Mouse (Mus musculus) hindbrain, embryonic 16.5 days (tissue): Measurements from ENCODE around the gene Ccl17. TPM values are rescaled to one million over a fixed set of nuclear protein-coding genes. Genes with fewer than 3 reads are reported as not detected.
"Not testable (repeated sequence)": the region's sequence is repeated elsewhere in the genome, so short reads cannot be mapped to it uniquely, and the experiment has no call there.

ENCODE experiments used
- ATAC-seq: fragments of 200-750 bp; cut with Nextera tagmentation; 2 replicates; pipeline ENCODE4 v1.8.0; 2017; ENCODE audit warnings: moderate TSS enrichment, moderate library complexity
- H3K27ac ChIP-seq: fragments of 300-500 bp; sonication (generic); 2 replicates; pipeline ENCODE4 v1.5.1; 2014; ENCODE audit warnings: low read depth, mild to moderate bottlenecking, control low read depth, low read length, moderate library complexity
- H3K27me3 ChIP-seq: fragments of 300-500 bp; sonication (generic); replicated peaks from 2 replicates; pipeline ENCODE4 v1.6.1; 2014; ENCODE audit warnings: low read length; ENCODE audit not compliant: control insufficient read depth, insufficient read depth
- H3K36me3 ChIP-seq: fragments of 300-500 bp; sonication (generic); 2 replicates; pipeline ENCODE4 v1.6.1; 2014; ENCODE audit warnings: mild to moderate bottlenecking, low read length, moderate library complexity, mixed read lengths; ENCODE audit not compliant: control insufficient read depth, insufficient read depth
- H3K4me1 ChIP-seq: fragments of 300-500 bp; sonication (generic); 2 replicates; pipeline ENCODE4 v1.6.1; 2014; ENCODE audit warnings: low read depth, low read length; ENCODE audit not compliant: control insufficient read depth, insufficient read depth
- H3K4me2 ChIP-seq: fragments of 300-500 bp; sonication (generic); 2 replicates; pipeline ENCODE4 v1.6.1; 2014; ENCODE audit warnings: mild to moderate bottlenecking, low read length, control low read depth, moderate library complexity
- H3K4me3 ChIP-seq: fragments of 300-500 bp; sonication (generic); 2 replicates; pipeline ENCODE4 v1.5.1; 2014; ENCODE audit warnings: mild to moderate bottlenecking, low read length, control low read depth, moderate library complexity
- H3K9ac ChIP-seq: fragments of 300-500 bp; sonication (generic); 2 replicates; pipeline ENCODE4 v1.6.1; 2014; ENCODE audit warnings: low read depth, mild to moderate bottlenecking, control low read depth, low read length, moderate library complexity
- H3K9me3 ChIP-seq: fragments of 300-500 bp; sonication (generic); 2 replicates; pipeline ENCODE4 v1.6.1; 2014; ENCODE audit warnings: mild to moderate bottlenecking, low read length, moderate library complexity; ENCODE audit not compliant: control insufficient read depth
- WGBS: fragments of 180-500 bp; shearing (Covaris S2); extraction: QIAGEN DNeasy Blood & Tissue Kit; methylation state at CpG from one replicate; pipeline ENCODE4 v1.1.7; 2014; 5-methylcytosine and 5-hydroxymethylcytosine counted together
- polyA plus RNA-seq: library from polyadenylated mRNA; unstranded; fragments of >200 nt; fragmentation: Nextera tagmentation; extraction: Ambion mirVana; gene quantifications from 2 replicates; pipeline ENCODE4 v1.2.1, GENCODE M21; 2015

The Ccl17 gene
- polyA plus RNA-seq, 1 experiment from 2014 or later, result 0.79 TPM

DNA sequence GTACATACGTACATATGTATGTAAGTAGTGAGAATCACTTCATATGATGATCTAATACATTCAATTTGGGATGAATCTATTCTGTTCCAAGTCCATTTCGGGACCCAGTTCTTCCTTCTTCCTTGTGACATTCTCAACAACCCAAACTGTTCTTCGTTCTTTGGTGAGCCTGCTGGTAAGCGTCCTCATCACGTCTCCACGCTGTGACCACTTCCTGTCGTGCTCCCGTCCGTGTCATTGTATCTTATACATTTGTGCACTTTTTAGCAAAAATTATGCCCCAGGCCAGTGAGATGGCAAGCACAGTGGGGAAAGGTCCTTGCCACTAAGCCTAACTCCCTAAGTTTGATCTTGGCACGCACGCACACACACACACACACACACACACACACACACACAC lies 7.7 kb downstream of the Ccl17 start:
- ATAC-seq, result no peak
- Histone ChIP-seq H3K9ac (no peak overlapping the region), H3K36me3 (peaks cover 10% of the 10 kb centered on the region), H3K4me2 (no peak overlapping the region), H3K4me3 (no peak overlapping the region), H3K9me3 (no peaks in the 10 kb centered on the region), H3K4me1 (no peaks in the 10 kb centered on the region), H3K27me3 (no peaks in the 10 kb centered on the region), H3K27ac (no peak overlapping the region)
- 91% methylated on average over 11 of the region's 11 CpGs for WGBS

GRCm38 (mm10) chr8:94819671-94820179 lies 9.5 kb downstream of the Ccl17 start:
- Histone ChIP-seq H3K4me2 (no peak overlapping the region), H3K27ac (no peak overlapping the region), H3K4me1 (no peaks in the 10 kb centered on the region), H3K9ac (no peak overlapping the region), H3K27me3 (no peaks in the 10 kb centered on the region), H3K4me3 (no peak overlapping the region), H3K36me3 (peaks cover 21% of the 10 kb centered on the region), H3K9me3 (no peaks in the 10 kb centered on the region)
- WGBS, result 86% methylated on average over 6 of the region's 6 CpGs
- ATAC-seq, result no peak

- no peak for ATAC-seq
- Histone ChIP-seq H3K9me3 (no peaks in the 10 kb centered on the region), H3K4me1 (no peaks in the 10 kb centered on the region), H3K36me3 (peaks cover 27% of the 10 kb centered on the region), H3K4me2 (no peak overlapping the region), H3K9ac (no peak overlapping the region), H3K4me3 (no peak overlapping the region), H3K27me3 (no peaks in the 10 kb centered on the region), H3K27ac (no peak overlapping the region)
- WGBS, result 81% methylated on average over 7 of the region's 7 CpGs
Observed at GRCm38 (mm10) chr8:94820553-94820952, 10.3 kb downstream of the Ccl17 start.

DNA sequence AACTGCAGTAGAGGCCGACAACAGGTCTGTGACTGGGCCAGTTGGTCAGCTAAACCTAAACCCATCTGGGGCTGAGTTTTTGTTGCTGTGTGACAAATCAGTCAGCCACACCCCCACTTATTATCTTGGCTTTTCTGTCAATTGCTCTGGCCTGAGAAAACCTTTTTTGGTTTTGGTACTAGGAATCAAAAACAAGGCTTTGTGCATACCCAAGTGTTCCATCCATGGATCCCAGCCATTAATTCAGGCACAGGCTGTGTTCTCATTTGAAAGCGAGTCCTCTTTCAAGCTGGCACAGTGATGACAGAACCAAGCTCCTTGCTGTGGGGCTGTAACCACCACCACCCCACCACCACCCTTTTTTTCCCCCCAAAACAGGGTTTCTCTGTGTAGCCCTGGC lies 11.1 kb downstream of the Ccl17 start:
- no peak overlapping the region for H3K4me3 ChIP-seq
- H3K4me1 ChIP-seq, result no peaks in the 10 kb centered on the region
- ATAC-seq, result no peak
- no peak overlapping the region for H3K27ac ChIP-seq
- H3K27me3 ChIP-seq, result no peaks in the 10 kb centered on the region
- WGBS, result 83% methylated on average over 2 of the region's 2 CpGs
- no peak overlapping the region for H3K9ac ChIP-seq
- H3K36me3 ChIP-seq, result peaks cover 27% of the 10 kb centered on the region
- no peak overlapping the region for H3K4me2 ChIP-seq
- H3K9me3 ChIP-seq, result no peaks in the 10 kb centered on the region

DNA sequence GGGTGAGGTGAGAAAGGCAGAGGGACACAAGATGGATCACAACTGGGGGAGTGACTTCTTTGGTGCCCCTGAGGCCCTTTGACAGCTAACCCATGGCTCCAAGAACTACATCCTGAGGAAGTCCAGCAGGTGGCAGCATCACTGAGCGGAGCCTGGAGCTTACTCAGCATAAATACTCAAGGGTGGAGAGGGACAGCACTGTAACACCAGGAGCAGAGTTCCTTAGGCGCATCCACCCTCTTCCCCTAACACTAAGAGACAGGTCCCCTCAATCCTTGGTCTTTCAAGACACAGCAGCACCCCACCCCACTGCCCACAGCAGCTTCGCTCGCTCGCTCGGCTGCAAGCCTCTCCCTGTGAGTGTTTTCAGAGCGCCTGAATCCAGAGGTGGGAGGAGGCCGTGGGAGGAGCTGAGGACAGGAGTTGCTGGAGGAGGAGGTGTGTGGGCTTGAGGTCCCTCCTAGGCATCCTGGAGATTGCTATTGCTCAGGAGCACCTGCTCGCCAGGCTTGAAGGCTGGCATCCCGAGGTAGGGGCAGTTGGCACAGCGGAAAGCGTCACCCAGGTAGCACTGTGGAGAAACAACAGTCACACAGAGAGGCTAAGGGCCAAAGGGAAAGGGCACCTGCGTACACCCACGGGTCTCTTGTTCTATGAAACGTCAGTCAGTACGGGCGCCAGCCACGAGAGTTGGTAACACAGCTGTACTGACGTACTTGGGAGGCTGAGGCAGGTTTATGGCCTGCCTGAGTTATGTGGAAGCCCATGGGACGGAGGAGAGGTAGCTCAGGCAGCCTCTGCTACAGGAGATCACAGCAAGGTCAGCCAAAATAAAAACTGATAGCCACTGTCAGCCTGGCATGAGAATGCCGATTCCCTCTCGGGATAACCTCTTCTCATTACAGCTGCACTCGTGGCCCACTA lies 12.6 kb downstream of the Ccl17 start:
- peak; percentile 51; the same call in 1 of the 2 replicates for ATAC-seq
- Histone ChIP-seq H3K4me1 (no peaks in the 10 kb centered on the region), H3K27ac (no peak overlapping the region), H3K27me3 (no peaks in the 10 kb centered on the region), H3K4me2 (no peak overlapping the region), H3K9me3 (no peaks in the 10 kb centered on the region), H3K4me3 (no peak overlapping the region), H3K36me3 (peaks cover 30% of the 10 kb centered on the region), H3K9ac (no peak overlapping the region)
- WGBS, result 82% methylated on average over 23 of the region's 23 CpGs

DNA sequence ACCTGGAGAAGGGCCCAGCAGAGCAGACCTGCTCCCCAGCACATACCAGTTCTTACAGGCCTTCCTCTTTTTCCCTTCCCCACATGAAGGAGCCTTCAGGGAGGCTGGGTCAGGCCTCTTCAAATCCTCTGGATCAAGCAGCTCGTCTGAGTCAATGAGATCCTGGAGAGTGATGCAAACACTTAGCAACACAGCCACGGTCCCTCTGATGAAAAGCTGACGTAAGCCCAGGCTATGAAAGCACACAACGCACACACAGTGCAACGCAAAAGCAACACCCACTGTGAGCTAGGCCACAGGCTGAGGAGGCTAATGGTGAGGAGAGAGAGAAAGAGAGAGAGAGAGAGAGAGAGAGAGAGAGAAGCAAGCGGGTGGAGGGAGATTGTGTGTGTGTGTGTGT lies 14.9 kb downstream of the Ccl17 start:
- no peak for ATAC-seq
- Histone ChIP-seq H3K4me3 (no peak overlapping the region), H3K9ac (no peak overlapping the region), H3K27ac (no peak overlapping the region), H3K4me1 (no peaks in the 10 kb centered on the region), H3K36me3 (peaks cover 36% of the 10 kb centered on the region), H3K4me2 (no peak overlapping the region), H3K27me3 (no peaks in the 10 kb centered on the region), H3K9me3 (no peaks in the 10 kb centered on the region)
- WGBS, result 92% methylated on average over 6 of the region's 6 CpGs

- Histone ChIP-seq H3K4me2 (no peak overlapping the region), H3K36me3 (peaks cover 38% of the 10 kb centered on the region), H3K4me1 (no peaks in the 10 kb centered on the region), H3K27me3 (no peaks in the 10 kb centered on the region), H3K9ac (no peak overlapping the region), H3K4me3 (no peak overlapping the region), H3K27ac (no peak overlapping the region), H3K9me3 (no peaks in the 10 kb centered on the region)
- no peak for ATAC-seq
- 95% methylated on average over 5 of the region's 5 CpGs for WGBS
Observed at GRCm38 (mm10) chr8:94826210-94826609, 16.0 kb downstream of the Ccl17 start.

DNA sequence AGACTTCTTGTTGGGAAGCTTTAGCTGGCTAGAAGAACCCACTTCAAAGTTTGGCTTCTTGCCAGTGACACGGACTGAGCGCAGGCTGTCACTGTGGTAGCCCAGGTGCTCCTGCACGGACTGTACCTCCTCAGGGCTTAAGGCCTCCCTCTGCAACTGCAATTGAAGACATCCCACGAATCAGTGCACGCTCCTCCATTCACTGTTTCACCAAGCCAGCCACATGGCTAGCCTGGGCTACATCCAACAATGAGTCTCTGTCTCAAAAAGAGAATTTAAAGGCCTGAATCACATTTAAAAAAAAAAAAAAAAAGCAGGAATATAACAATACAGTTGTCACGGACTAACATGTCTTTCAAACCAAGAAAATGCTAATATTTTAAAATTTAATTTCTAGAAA lies 18.0 kb downstream of the Ccl17 start:
- 91% methylated on average over 6 of the region's 6 CpGs for WGBS
- no peak for ATAC-seq
- H3K4me2 ChIP-seq, result no peak overlapping the region
- H3K4me3 ChIP-seq, result no peak overlapping the region
- no peaks in the 10 kb centered on the region for H3K27me3 ChIP-seq
- H3K36me3 ChIP-seq, result peaks cover 35% of the 10 kb centered on the region
- H3K27ac ChIP-seq, result no peak overlapping the region
- H3K9ac ChIP-seq, result no peak overlapping the region
- H3K4me1 ChIP-seq, result no peaks in the 10 kb centered on the region
- H3K9me3 ChIP-seq, result no peaks in the 10 kb centered on the region

- not testable (repeated sequence) for H3K9ac ChIP-seq, H3K9me3 ChIP-seq, H3K4me2 ChIP-seq, ATAC-seq, H3K27me3 ChIP-seq, H3K4me3 ChIP-seq, H3K27ac ChIP-seq
- H3K36me3 ChIP-seq, result peaks cover 13% of the 10 kb centered on the region
- 84% methylated on average over 7 of the region's 7 CpGs for WGBS
- peaks cover 12% of the 10 kb centered on the region for H3K4me1 ChIP-seq
Observed at GRCm38 (mm10) chr8:94833901-94834405, 23.7 kb downstream of the Ccl17 start.
